In the genomic region with DNA sequence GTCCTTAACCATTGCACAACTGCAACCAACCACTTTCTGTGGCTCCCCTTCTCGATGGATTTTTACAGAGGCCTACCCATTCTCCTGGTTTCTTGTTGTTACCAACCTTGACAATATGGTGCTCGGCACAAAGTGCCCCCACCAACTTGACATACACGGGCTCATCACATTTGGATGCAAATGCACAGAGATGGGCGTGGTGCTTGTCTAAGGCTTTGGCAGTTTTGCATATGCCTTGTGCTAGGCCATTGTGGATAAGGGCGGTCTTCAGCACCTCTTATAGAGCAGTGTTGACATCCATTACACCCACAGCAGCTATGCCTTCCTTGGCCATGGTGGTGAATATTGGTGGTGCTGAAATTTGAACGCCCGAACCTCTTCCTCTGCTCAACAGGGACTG, we compare ENCODE assay signal across 28 mouse cellular contexts. TPM values are rescaled to one million over a fixed set of nuclear protein-coding genes. Genes with fewer than 3 reads are reported as not detected.
DNase-seq lines count a peak whose midpoint lies in the region; ATAC-seq lines count a peak whose summit lies in the region.
"Had no signal": no experiment of that assay in that cellular context is flagged by ENCODE, and none has a peak within 500 bp of the region (broad histone marks: within the 10 kb centered on the region; RNA-seq: fewer than 3 reads in every experiment).

No protein-coding gene starts in this region.

- no peaks in the 10 kb centered on the region for H3K27me3 ChIP-seq in heart, embryonic 11.5 days (ENCODE audit: control insufficient read depth, insufficient read depth, low read length)
- H3K27me3 ChIP-seq: CH12.LX; embryonic facial prominence, embryonic 13.5 days; embryonic facial prominence, embryonic 15.5 days; forebrain, embryonic 13.5 days; forebrain, embryonic 15.5 days; Patski had no signal

- no peaks in the 10 kb centered on the region for H3K36me3 ChIP-seq in heart, embryonic 11.5 days (ENCODE audit: control insufficient read depth, insufficient read depth, low read length)
- H3K36me3 ChIP-seq: embryonic facial prominence, embryonic 13.5 days; embryonic facial prominence, embryonic 15.5 days; forebrain, embryonic 15.5 days; G1E had no signal

- H3K4me1 ChIP-seq in heart, embryonic 11.5 days (ENCODE audit: control insufficient read depth, insufficient read depth, low read length) = 0 out of 2 replicates have a peak, but pooled peaks cover 3% of the 10 kb centered on the region
- H3K4me1 ChIP-seq: embryonic facial prominence, embryonic 15.5 days had no signal

- no peak overlapping the region for H3K4me2 ChIP-seq in heart, embryonic 11.5 days
- H3K4me2 ChIP-seq: embryonic facial prominence, embryonic 13.5 days; embryonic facial prominence, embryonic 15.5 days; forebrain, embryonic 13.5 days; forebrain, embryonic 15.5 days had no signal

- H3K9me3 ChIP-seq in heart, embryonic 11.5 days (replicated peaks; ENCODE audit: control insufficient read depth, low read length) = no peaks in the 10 kb centered on the region
- H3K9me3 ChIP-seq: embryonic facial prominence, embryonic 13.5 days; embryonic facial prominence, embryonic 15.5 days; forebrain, embryonic 13.5 days; forebrain, embryonic 15.5 days; G1E had no signal

- H3K9ac ChIP-seq in heart, embryonic 11.5 days (ENCODE audit: low read depth, low read length) = no peak overlapping the region
- H3K9ac ChIP-seq: embryonic facial prominence, embryonic 13.5 days; embryonic facial prominence, embryonic 15.5 days; forebrain, embryonic 13.5 days; forebrain, embryonic 15.5 days; forebrain, postnatal 0 days had no signal

- 81% methylated on average over 7 of the region's 7 CpGs for WGBS in heart, embryonic 11.5 days (ENCODE audit: insufficient replicate concordance)

- peak; percentile 50 for DNase-seq in heart, adult 11 months
- DNase-seq in R1 (ENCODE audit: low read depth, low spot score) = peak; percentile 56
- no peak for DNase-seq in layer of hippocampus, adult 9-10 months (ENCODE audit: low spot score)
- DNase-seq in cerebellum, adult 11-12 months = no peak
- DNase-seq: adrenal gland, adult 8-10 months; adrenal gland, postnatal 14 days; adrenal gland, postnatal 36 days; B cell, adult 2 months; cerebellum, adult 18-20 months; cerebellum, adult 8-10 months; cerebellum, adult 9-11 months; cerebellum, postnatal 14 days; cerebellum, postnatal 36 days; embryo, embryonic 11 days; forebrain, postnatal 0 days had no signal

- H3K27ac ChIP-seq in heart, embryonic 11.5 days (ENCODE audit: low read depth, low read length) = no peak overlapping the region
- H3K27ac ChIP-seq: embryonic facial prominence, embryonic 13.5 days; embryonic facial prominence, embryonic 15.5 days; forebrain, embryonic 13.5 days; forebrain, embryonic 15.5 days had no signal

- no peak for ATAC-seq in heart, embryonic 11.5 days (replicated peaks; ENCODE audit: insufficient number of reproducible peaks, low FRiP score, low TSS enrichment)
- ATAC-seq: activated CD4-positive, CD25-positive, alpha-beta regulatory T cell, adult 4 months; CD4-positive, CD25-positive, alpha-beta regulatory T cell, adult 4 months; forebrain, embryonic 13.5 days; forebrain, embryonic 15.5 days; forebrain, postnatal 0 days; Patski had no signal

- H3K4me3 ChIP-seq in heart, embryonic 11.5 days (ENCODE audit: low read depth, low read length) = no peak overlapping the region
- H3K4me3 ChIP-seq: embryonic facial prominence, embryonic 13.5 days; embryonic facial prominence, embryonic 15.5 days; erythroblast, embryonic 14.5 days; forebrain, embryonic 13.5 days; forebrain, embryonic 15.5 days had no signal

RNA-seq across cellular contexts. Expression of gene Uox, which starts 7.3 kb away (rescaled TPM):
- polyA plus RNA-seq in heart, embryonic 11.5 days (2014; fragmentation: Nextera tagmentation; extraction: Ambion mirVana) = not detected in 2 replicates
- polyA plus RNA-seq: activated CD4-positive, CD25-positive, alpha-beta regulatory T cell, adult 4 months; CD4-positive, CD25-positive, alpha-beta regulatory T cell, adult 4 months; embryonic facial prominence, embryonic 11.5 days; erythroblast, embryonic 14.5 days; forebrain, embryonic 11.5 days; forebrain, embryonic 13.5 days; forebrain, embryonic 15.5 days; G1E had no signal

RNA-seq across cellular contexts. Expression of gene Rpf1, which starts 41.7 kb away (rescaled TPM):
- 47.2 and 49.8 TPM in 2 replicates for polyA plus RNA-seq in heart, embryonic 11.5 days (2014; fragmentation: Nextera tagmentation; extraction: Ambion mirVana)

RNA-seq across cellular contexts. Expression of gene Dnase2b, which starts 52.5 kb away (rescaled TPM):
- not detected in 2 replicates for polyA plus RNA-seq in heart, embryonic 11.5 days (2014; fragmentation: Nextera tagmentation; extraction: Ambion mirVana)
- polyA plus RNA-seq: activated CD4-positive, CD25-positive, alpha-beta regulatory T cell, adult 4 months; CD4-positive, CD25-positive, alpha-beta regulatory T cell, adult 4 months; embryonic facial prominence, embryonic 11.5 days; erythroblast, embryonic 14.5 days; forebrain, embryonic 11.5 days; forebrain, embryonic 13.5 days; forebrain, embryonic 15.5 days; forebrain, postnatal 0 days; G1E had no signal

Comparison
In these comparisons a context has a peak if more than half of its experiments do, and no peak if none do; other contexts are left out.
1. DNase-seq: peak in heart, adult 11 months (single experiment) and R1 (single experiment); none in layer of hippocampus, adult 9-10 months (single experiment) and cerebellum, adult 11-12 months (single experiment).